8 mouse cellular contexts compared by ENCODE assay signal in the genomic region with DNA sequence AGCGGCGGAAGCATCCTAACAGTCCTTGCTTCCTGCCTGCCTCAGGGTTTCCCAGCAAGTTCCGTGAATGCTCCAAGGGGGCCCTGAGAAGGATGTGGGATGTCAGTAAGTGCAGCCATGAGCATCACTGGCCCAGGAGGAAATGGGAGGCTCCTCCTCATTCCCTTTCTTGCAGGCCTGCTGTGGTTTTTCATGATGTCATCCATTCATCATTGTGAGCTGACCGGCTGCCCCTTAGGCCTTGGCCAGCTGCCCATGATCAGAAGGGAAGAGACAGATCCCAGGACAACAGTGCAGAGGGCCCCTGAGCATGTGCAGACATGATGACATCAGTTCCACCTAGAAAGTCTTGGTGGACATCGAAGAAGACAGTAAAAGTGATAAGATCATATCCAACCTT. TPM values are rescaled to one million over a fixed set of nuclear protein-coding genes. Genes with fewer than 3 reads are reported as not detected.
A peak's percentile ranks its signal among the peaks of the same experiment; 100 is the strongest.
DNase-seq lines count a peak whose midpoint lies in the region; ATAC-seq and TF ChIP-seq lines count a peak whose summit lies in the region.

A gene (plus strand): TSS at position 262 of the 400 bp plus-strand sequence.

- peak; percentile 85 for ATAC-seq in kidney, embryonic 16.5 days (ENCODE audit: low FRiP score, low TSS enrichment)
- ATAC-seq in megakaryocyte-erythroid progenitor cell, adult 5-6 weeks (replicated peaks; ENCODE audit: low FRiP score, low TSS enrichment, poor library complexity, severe bottlenecking) = no peak
- ATAC-seq in forebrain, postnatal 0 days = no peak

- no peaks in the 10 kb centered on the region for H3K36me3 ChIP-seq in kidney, embryonic 16.5 days (ENCODE audit: insufficient read depth, low read length)
- no peaks in the 10 kb centered on the region for H3K36me3 ChIP-seq in forebrain, postnatal 0 days (ENCODE audit: insufficient read depth)

- peaks cover 14% of the 10 kb centered on the region for H3K4me1 ChIP-seq in kidney, embryonic 16.5 days (ENCODE audit: insufficient read depth, low read length)
- H3K4me1 ChIP-seq in forebrain, postnatal 0 days (ENCODE audit: insufficient read depth) = no peaks in the 10 kb centered on the region

- no peak within 1 kb of the TSS for H3K4me2 ChIP-seq in kidney, embryonic 16.5 days (replicated peaks; ENCODE audit: low read depth, low read length)
- no peak within 1 kb of the TSS for H3K4me2 ChIP-seq in forebrain, postnatal 0 days (ENCODE audit: low read depth)

- H3K9ac ChIP-seq in kidney, embryonic 16.5 days (replicated peaks; ENCODE audit: low read length) = no peak within 1 kb of the TSS
- H3K9ac ChIP-seq in forebrain, postnatal 0 days = no peak within 1 kb of the TSS

- no peaks in the 10 kb centered on the region for H3K9me3 ChIP-seq in kidney, embryonic 16.5 days (ENCODE audit: low read length)
- no peaks in the 10 kb centered on the region for H3K9me3 ChIP-seq in forebrain, postnatal 0 days (ENCODE audit: low read length)

- WGBS in kidney, embryonic 16.5 days = 22% methylated on average over 3 of the region's 5 CpGs
- WGBS in forebrain, postnatal 0 days = 75% methylated on average over 5 of the region's 5 CpGs

- H3K27ac ChIP-seq in kidney, embryonic 16.5 days (ENCODE audit: low read length) = no peak within 1 kb of the TSS
- H3K27ac ChIP-seq in forebrain, postnatal 0 days (ENCODE audit: low read depth, low read length) = no peak within 1 kb of the TSS

- H3K4me3 ChIP-seq in kidney, embryonic 16.5 days (ENCODE audit: low read length) = no peak within 1 kb of the TSS
- H3K4me3 ChIP-seq in forebrain, postnatal 0 days (ENCODE audit: low read depth, low read length) = no peak within 1 kb of the TSS

- H3K27me3 ChIP-seq in kidney, embryonic 16.5 days (ENCODE audit: insufficient read depth, low read length) = no peaks in the 10 kb centered on the region
- H3K27me3 ChIP-seq in forebrain, postnatal 0 days (ENCODE audit: insufficient read depth, low read length) = no peaks in the 10 kb centered on the region

- no peak for TF ChIP-seq CTCF in forebrain, postnatal 0 days (IDR thresholded peaks at IDR 0.05; ENCODE audit: low read depth)

- DNase-seq in right cerebral cortex, postnatal 14 days = peak; percentile 12
- DNase-seq in right cerebral cortex, postnatal 10 days (ENCODE audit: low spot score in 2 of 2) = no peak
- DNase-seq in embryo, embryonic 9.5 days (ENCODE audit: extremely low spot score) = peak; percentile 18
- DNase-seq in testis, postnatal 10 days (ENCODE audit: low spot score) = peak; percentile 45
- DNase-seq in frontal cortex, postnatal 36 days (ENCODE audit: low spot score in 2 of 2) = no peak
- DNase-seq in forebrain, postnatal 0 days = no peak

RNA-seq across cellular contexts. Expression of the gene that starts here (rescaled TPM):
- polyA plus RNA-seq in kidney, embryonic 16.5 days (2015; fragmentation: Nextera tagmentation; extraction: Ambion mirVana) = 0.12 and 0.26 TPM in 2 replicates
- total RNA-seq in megakaryocyte-erythroid progenitor cell, adult 5-6 weeks (2014; fragmentation: Nextera tagmentation) = not detected in 2 replicates
- total RNA-seq in megakaryocyte-erythroid progenitor cell, adult 5-6 weeks (2017) = not detected in 2 replicates
- not detected in 2 replicates for total RNA-seq in forebrain, postnatal 0 days (2014; rRNA removed)
- not detected in 2 replicates for polyA plus RNA-seq in forebrain, postnatal 0 days (2015; fragmentation: Nextera tagmentation; extraction: Ambion mirVana)

Comparison
In these comparisons a context has a peak if more than half of its experiments do, and no peak if none do; other contexts are left out.
1. DNase-seq: peak in right cerebral cortex, postnatal 14 days (single experiment), embryo, embryonic 9.5 days (single experiment) and testis, postnatal 10 days (single experiment); none in right cerebral cortex, postnatal 10 days (0 of 2), frontal cortex, postnatal 36 days (0 of 2) and forebrain, postnatal 0 days (single experiment).
2. Peak in ATAC-seq in kidney, embryonic 16.5 days; RNA of the gene not detected or under 1 TPM.